ENCODE assay signal across 19 mouse cellular contexts in the genomic region with DNA sequence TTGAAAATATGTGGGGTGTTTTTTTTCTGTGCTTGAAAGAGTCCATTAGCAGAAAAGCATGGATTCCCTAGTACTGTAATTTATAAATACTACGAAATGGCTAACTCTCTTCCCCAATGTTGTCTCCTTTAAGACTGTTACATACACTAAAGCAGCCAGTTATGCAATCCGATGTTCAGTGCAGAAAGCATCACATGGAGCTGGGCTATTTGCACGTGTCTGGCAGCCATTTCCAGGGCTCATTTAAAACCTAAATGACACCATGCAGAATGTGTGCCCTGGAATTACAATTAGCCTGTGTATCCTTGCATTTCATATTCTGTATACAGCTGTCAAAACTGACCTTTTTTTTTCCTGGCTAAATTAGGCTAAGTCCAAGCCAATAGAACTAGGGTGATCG.
DNase-seq lines count a peak whose midpoint lies in the region; ATAC-seq and TF ChIP-seq lines count a peak whose summit lies in the region.
"Had no signal": no experiment of that assay in that cellular context is flagged by ENCODE, and none has a peak within 500 bp of the region (broad histone marks: within the 10 kb centered on the region; RNA-seq: fewer than 3 reads in every experiment).

No protein-coding gene starts in this region.

- no peak overlapping the region for H3K4me2 ChIP-seq in intestine, embryonic 16.5 days (ENCODE audit: low read depth, low read length)
- H3K4me2 ChIP-seq in intestine, postnatal 0 days (replicated peaks; ENCODE audit: low read depth): no peak overlapping the region
- H3K4me2 ChIP-seq in liver, postnatal 0 days (ENCODE audit: low read depth, low read length): no peak overlapping the region
- H3K4me2 ChIP-seq: embryonic facial prominence, embryonic 13.5 days; heart, embryonic 13.5 days; liver, embryonic 11.5 days had no signal

- no peak for DNase-seq in liver, postnatal 0 days
- no peak for DNase-seq in liver
- DNase-seq in right cerebral cortex, postnatal 10 days (ENCODE audit: low spot score in 2 of 2): peak; percentile 41 to 63
- DNase-seq in right cerebral cortex, adult 2 months (ENCODE audit: low spot score in 2 of 2): no peak
- DNase-seq in right cerebral cortex, postnatal 4 days: peak; percentile 12
- no peak for DNase-seq in cerebellum, adult 9-11 months
- DNase-seq: cerebellum, adult 11-12 months; gastrocnemius, postnatal 25 days; kidney, postnatal 14 days; spleen, adult 18-20 months; thymus, postnatal 36 days had no signal

- H3K36me3 ChIP-seq in intestine, embryonic 16.5 days (ENCODE audit: control insufficient read depth, insufficient read depth, low read length): no peaks in the 10 kb centered on the region
- no peaks in the 10 kb centered on the region for H3K36me3 ChIP-seq in intestine, postnatal 0 days (ENCODE audit: control insufficient read depth, insufficient read depth)
- no peaks in the 10 kb centered on the region for H3K36me3 ChIP-seq in liver, postnatal 0 days (replicated peaks; ENCODE audit: insufficient read depth, low read length)
- H3K36me3 ChIP-seq: embryonic facial prominence, embryonic 13.5 days; heart, embryonic 13.5 days had no signal

- ATAC-seq in intestine, embryonic 16.5 days: peak; percentile 11; the same call in 1 of the 2 replicates
- ATAC-seq in intestine, postnatal 0 days: no peak
- ATAC-seq in liver, postnatal 0 days: peak; percentile 59; the same call in 1 of the 2 replicates
- ATAC-seq: activated CD4-positive, CD25-positive, alpha-beta regulatory T cell, adult 4 months had no signal

- H3K27me3 ChIP-seq in intestine, embryonic 16.5 days (replicated peaks; ENCODE audit: control insufficient read depth, insufficient read depth, low read length): no peaks in the 10 kb centered on the region
- no peaks in the 10 kb centered on the region for H3K27me3 ChIP-seq in intestine, postnatal 0 days (replicated peaks; ENCODE audit: control insufficient read depth, insufficient read depth, low read length)
- no peaks in the 10 kb centered on the region for H3K27me3 ChIP-seq in liver, postnatal 0 days (ENCODE audit: insufficient read depth, low read length)
- H3K27me3 ChIP-seq: embryonic facial prominence, embryonic 13.5 days; heart, embryonic 13.5 days had no signal

- H3K27ac ChIP-seq in intestine, embryonic 16.5 days (ENCODE audit: low read length): no peak overlapping the region
- H3K27ac ChIP-seq in intestine, postnatal 0 days (ENCODE audit: low read depth, low read length): no peak overlapping the region
- peak overlapping the region; percentile 35 for H3K27ac ChIP-seq in liver, postnatal 0 days (ENCODE audit: low read depth)
- H3K27ac ChIP-seq: embryonic facial prominence, embryonic 13.5 days; heart, embryonic 13.5 days; macrophage; stomach, postnatal 0 days had no signal

- H3K4me3 ChIP-seq in intestine, embryonic 16.5 days (ENCODE audit: low read length): no peak overlapping the region
- H3K4me3 ChIP-seq in intestine, postnatal 0 days (ENCODE audit: low read depth, low read length): no peak overlapping the region
- no peak overlapping the region for H3K4me3 ChIP-seq in liver, postnatal 0 days (ENCODE audit: low read depth, low read length)
- H3K4me3 ChIP-seq: embryonic facial prominence, embryonic 13.5 days; heart, embryonic 13.5 days had no signal

- no peaks in the 10 kb centered on the region for H3K9me3 ChIP-seq in intestine, embryonic 16.5 days (ENCODE audit: control insufficient read depth, low read length)
- no peaks in the 10 kb centered on the region for H3K9me3 ChIP-seq in intestine, postnatal 0 days (ENCODE audit: control insufficient read depth)
- no peaks in the 10 kb centered on the region for H3K9me3 ChIP-seq in liver, postnatal 0 days (ENCODE audit: low read length)
- H3K9me3 ChIP-seq: embryonic facial prominence, embryonic 13.5 days; heart, embryonic 13.5 days had no signal

- TF ChIP-seq CTCF in intestine, postnatal 0 days (IDR thresholded peaks at IDR 0.05; ENCODE audit: low read depth): no peak
- TF ChIP-seq CTCF in liver, postnatal 0 days (IDR thresholded peaks at IDR 0.05; ENCODE audit: low read depth): no peak

- WGBS in intestine, embryonic 16.5 days: 58% methylated on average over 4 of the region's 4 CpGs
- WGBS in intestine, postnatal 0 days: 51% methylated on average over 4 of the region's 4 CpGs
- WGBS in liver, postnatal 0 days (ENCODE audit: insufficient replicate concordance): 58% methylated on average over 4 of the region's 4 CpGs

- TF ChIP-seq EP300 in liver, postnatal 0 days (IDR thresholded peaks at IDR 0.05; ENCODE audit: low read depth): no peak

- 0 out of 2 replicates have a peak, but pooled peaks cover 3% of the 10 kb centered on the region for H3K4me1 ChIP-seq in intestine, embryonic 16.5 days (ENCODE audit: control insufficient read depth, insufficient read depth, low read length)
- H3K4me1 ChIP-seq in intestine, postnatal 0 days (replicated peaks; ENCODE audit: control insufficient read depth, insufficient read depth, low read length): no peaks in the 10 kb centered on the region
- H3K4me1 ChIP-seq in liver, postnatal 0 days (ENCODE audit: insufficient read depth): no peaks in the 10 kb centered on the region

- H3K9ac ChIP-seq in intestine, embryonic 16.5 days (ENCODE audit: low read depth, low read length): no peak overlapping the region
- no peak overlapping the region for H3K9ac ChIP-seq in intestine, postnatal 0 days (ENCODE audit: low read depth, low read length)
- no peak overlapping the region for H3K9ac ChIP-seq in liver, postnatal 0 days (replicated peaks)
- H3K9ac ChIP-seq: embryonic facial prominence, embryonic 13.5 days; heart, embryonic 13.5 days had no signal

Comparison
In these comparisons a context has a peak if more than half of its experiments do, and no peak if none do; other contexts are left out.
1. DNase-seq: peak in right cerebral cortex, postnatal 10 days (2 of 2) and right cerebral cortex, postnatal 4 days (single experiment); none in liver, postnatal 0 days (single experiment), liver (single experiment), right cerebral cortex, adult 2 months (0 of 2) and cerebellum, adult 9-11 months (single experiment).